Mouse (Mus musculus) kidney, postnatal 36 days (tissue): ENCODE results near the gene Foxp3.

Source experiments
- DNase-seq, 2 experiments: peaks; one replicate each; pipeline ENCODE4 v3.0.0; 2021 to 2022; ENCODE audit warnings: mixed read lengths in 2 of 2

Foxp3 gene

DNA sequence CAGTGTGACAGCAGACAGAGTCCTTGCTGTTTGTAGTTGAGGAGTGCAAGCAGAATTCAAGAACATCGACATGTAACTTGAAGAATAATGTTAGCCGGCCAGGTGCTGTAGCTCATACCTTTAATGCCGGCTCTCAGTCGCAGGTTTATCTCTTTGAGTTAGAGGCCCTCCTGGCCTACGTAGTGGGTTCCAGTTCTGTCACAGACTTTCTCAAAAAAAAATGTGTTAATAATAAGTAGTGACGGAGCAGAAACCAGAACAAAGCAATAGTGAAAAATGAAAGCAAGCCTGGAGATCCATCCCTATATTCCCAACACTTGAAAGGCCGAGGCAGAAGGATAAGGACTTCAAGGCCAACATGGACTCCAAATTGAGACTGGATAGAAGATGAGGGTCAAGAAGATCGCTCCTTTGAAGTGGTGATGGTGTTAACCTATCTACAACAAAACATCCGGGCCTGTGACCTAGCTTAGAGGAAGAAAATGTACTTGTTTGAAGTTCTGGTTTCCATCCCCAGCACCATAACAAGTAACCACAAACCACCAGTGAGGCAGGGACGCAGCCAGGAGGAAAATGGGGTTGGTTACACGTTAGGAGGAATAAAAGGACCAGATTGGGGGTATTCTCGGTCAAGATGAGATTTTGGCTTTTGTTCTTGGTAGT lies 44.6 kb downstream of the Foxp3 start:
- DNase-seq: no peak

- no peak for DNase-seq
Observed at GRCm38 (mm10) chrX:7632560-7632959, 59.1 kb downstream of the Foxp3 start.

GRCm38 (mm10) chrX:7635101-7635500 lies 61.7 kb downstream of the Foxp3 start:
- DNase-seq: no peak

- DNase-seq: peak; percentile 78 to 83
Observed at GRCm38 (mm10) chrX:7638401-7639091, 65.1 kb downstream of the Foxp3 start, which contains the start of gene Syp. Gene Syp (plus strand): TSS chrX:7638471.

- DNase-seq: no peak
Observed at GRCm38 (mm10) chrX:7639536-7640325, 66.3 kb downstream of the Foxp3 start.

- DNase-seq: no peak
Observed at GRCm38 (mm10) chrX:7640785-7641184, 67.3 kb downstream of the Foxp3 start.
